Mouse (Mus musculus) layer of hippocampus, adult 8-10 months (tissue): ENCODE measurements around the gene Lgr5. TPM values are rescaled to one million over a fixed set of nuclear protein-coding genes. Genes with fewer than 3 reads are reported as not detected.

ENCODE experiments used
- DNase-seq, 2 experiments: peaks; one replicate each; pipeline ENCODE4 v3.0.0; 2022; ENCODE audit warnings: low spot score in 2 of 2
- total RNA-seq, 4 experiments: library from RNA; stranded (reverse); gene quantifications; 2 replicates each; pipeline ENCODE4 v1.2.4; 2022

Gene Lgr5
- total RNA-seq, 4 experiments from 2014 or later, result 1.9 to 2.3 (median 1.9) TPM

GRCm38 (mm10) chr10:115437286-115437685, 150.3 kb downstream of the Lgr5 start:
- DNase-seq, result no peak

- DNase-seq, result no peak
These were observed 162.2 kb downstream of the Lgr5 start for GRCm38 (mm10) chr10:115425351-115425750.

GRCm38 (mm10) chr10:115421976-115422375, 165.6 kb downstream of the Lgr5 start:
- no peak for DNase-seq

- DNase-seq, result no peak
These were observed 173.5 kb downstream of the Lgr5 start for GRCm38 (mm10) chr10:115414056-115414455.

GRCm38 (mm10) chr10:115413496-115413895, 174.1 kb downstream of the Lgr5 start:
- DNase-seq, result no peak

GRCm38 (mm10) chr10:115406393-115406792, 181.2 kb downstream of the Lgr5 start:
- peak; percentile 20 to 47 for DNase-seq

Other genes starting within 250 kb of the Lgr5 start
- 10 to 100 TPM; 35.6 to 46.8 (median 41.7) TPM for gene Tmem19, start 225.3 kb downstream of the Lgr5 start, total RNA-seq
- 10 to 100 TPM; 13.0 to 18.3 (median 15.1) TPM for gene Thap2, start 203.3 kb downstream of the Lgr5 start, total RNA-seq
- 10 to 100 TPM; 44.9 to 61.2 (median 52.3) TPM for gene Zfc3h1, start 202.8 kb downstream of the Lgr5 start, total RNA-seq
- gene A930009A15Rik, start 17.8 kb downstream of the Lgr5 start, total RNA-seq, result 1 to 10 TPM in 1 of 4 experiments, under 1 TPM in 2, not detected in 1; 0.38 to 1.3 (median 0.45) TPM
- under 1 TPM in 3 of 4 experiments, not detected in 1; 0.30 to 0.75 (median 0.70) TPM for gene Tspan8, start 229.1 kb upstream of the Lgr5 start, total RNA-seq